Mouse (Mus musculus) midbrain, embryonic 15.5 days (tissue): ENCODE data around the gene Sertad2. TPM values are rescaled to one million over a fixed set of nuclear protein-coding genes. Genes with fewer than 3 reads are reported as not detected.

ENCODE experiments used
- ATAC-seq: fragments of 200-750 bp; cut with Nextera tagmentation; replicated peaks from 2 replicates; pipeline ENCODE4 v1.8.0; 2017; ENCODE audit warnings: moderate TSS enrichment
- H3K27ac ChIP-seq: fragments of 300-500 bp; sonication (generic); 2 replicates; pipeline ENCODE4 v1.5.1; 2015; ENCODE audit warnings: mild to moderate bottlenecking, inconsistent platforms
- H3K27me3 ChIP-seq: fragments of 300-500 bp; sonication (generic); replicated peaks from 2 replicates; pipeline ENCODE4 v1.6.1; 2015; ENCODE audit warnings: inconsistent platforms
- H3K36me3 ChIP-seq: fragments of 300-500 bp; sonication (generic); replicated peaks from 2 replicates; pipeline ENCODE4 v1.6.1; 2015; ENCODE audit warnings: inconsistent platforms
- H3K4me1 ChIP-seq: fragments of 300-500 bp; sonication (generic); 2 replicates; pipeline ENCODE4 v1.6.1; 2015; ENCODE audit warnings: inconsistent platforms
- H3K4me2 ChIP-seq: fragments of 300-500 bp; sonication (generic); 2 replicates; pipeline ENCODE4 v1.6.1; 2015; ENCODE audit warnings: inconsistent platforms, mild to moderate bottlenecking, moderate library complexity
- H3K4me3 ChIP-seq: fragments of 300-500 bp; sonication (generic); 2 replicates; pipeline ENCODE4 v1.5.1; 2015; ENCODE audit warnings: mild to moderate bottlenecking, inconsistent platforms
- H3K9ac ChIP-seq: fragments of 300-500 bp; sonication (generic); 2 replicates; pipeline ENCODE4 v1.6.1; 2015; ENCODE audit warnings: mild to moderate bottlenecking, inconsistent platforms
- H3K9me3 ChIP-seq: fragments of 300-500 bp; sonication (generic); 2 replicates; pipeline ENCODE4 v1.6.1; 2016; ENCODE audit warnings: inconsistent platforms
- WGBS: fragments of 180-500 bp; shearing (Covaris S2); methylation state at CpG from one replicate; pipeline ENCODE4 v1.1.7; 2015; ENCODE audit warnings: mixed read lengths; 5-methylcytosine and 5-hydroxymethylcytosine counted together
- polyA plus RNA-seq: library from polyadenylated mRNA; unstranded; fragments of >200 nt; fragmentation: Nextera tagmentation; extraction: Ambion mirVana; gene quantifications from 2 replicates; pipeline ENCODE4 v1.2.1, GENCODE M21; 2015

The Sertad2 gene
- polyA plus RNA-seq, 1 experiment from 2014 or later, result 27.7 TPM

GRCm38 (mm10) chr11:20656711-20657057, 113.6 kb downstream of the Sertad2 start:
- Histone ChIP-seq H3K4me2 (peak overlapping the region; percentile 36), H3K36me3 (no peaks in the 10 kb centered on the region), H3K27ac (peak overlapping the region; percentile 75), H3K4me3 (peak overlapping the region; percentile 5; the same call in 1 of the 2 replicates), H3K27me3 (no peaks in the 10 kb centered on the region), H3K4me1 (peaks cover 26% of the 10 kb centered on the region), H3K9ac (peak overlapping the region; percentile 18; the same call in 1 of the 2 replicates), H3K9me3 (no peaks in the 10 kb centered on the region)
- 7% methylated on average over 10 of the region's 10 CpGs for WGBS
- peak; percentile 45 for ATAC-seq

DNA sequence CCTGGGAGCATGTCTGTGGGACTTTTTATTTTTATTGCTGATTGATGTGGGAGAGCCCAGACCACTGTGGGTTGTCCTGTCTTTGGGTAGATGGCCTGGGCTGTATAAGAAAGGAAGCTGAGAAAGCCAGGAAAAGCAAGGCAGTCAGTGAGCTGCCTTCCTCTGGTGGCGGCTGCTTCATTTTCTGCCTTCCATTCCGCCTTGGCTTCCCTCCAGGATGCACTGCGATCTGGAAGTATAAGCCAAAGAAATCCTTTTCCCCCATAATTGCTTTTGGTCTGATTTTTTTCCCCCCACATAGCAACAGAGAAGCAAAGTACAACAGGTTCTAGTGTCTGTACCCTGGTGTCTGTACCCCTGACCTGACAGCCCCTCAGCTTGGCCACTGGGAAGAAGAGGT, 116.0 kb downstream of the Sertad2 start:
- Histone ChIP-seq H3K4me3 (no peak overlapping the region), H3K27ac (no peak overlapping the region), H3K9ac (no peak overlapping the region), H3K27me3 (no peaks in the 10 kb centered on the region), H3K9me3 (no peaks in the 10 kb centered on the region), H3K36me3 (no peaks in the 10 kb centered on the region), H3K4me2 (no peak overlapping the region), H3K4me1 (peaks cover 28% of the 10 kb centered on the region)
- 75% methylated on average over 3 of the region's 3 CpGs for WGBS
- no peak for ATAC-seq

- Histone ChIP-seq H3K9me3 (no peaks in the 10 kb centered on the region), H3K9ac (no peak overlapping the region), H3K4me3 (no peak overlapping the region), H3K4me2 (no peak overlapping the region), H3K36me3 (no peaks in the 10 kb centered on the region), H3K27me3 (no peaks in the 10 kb centered on the region), H3K27ac (no peak overlapping the region), H3K4me1 (peaks cover 27% of the 10 kb centered on the region)
- ATAC-seq, result no peak
- 86% methylated on average over 14 of the region's 14 CpGs for WGBS
Measured at GRCm38 (mm10) chr11:20660111-20661097, 117.4 kb downstream of the Sertad2 start.

DNA sequence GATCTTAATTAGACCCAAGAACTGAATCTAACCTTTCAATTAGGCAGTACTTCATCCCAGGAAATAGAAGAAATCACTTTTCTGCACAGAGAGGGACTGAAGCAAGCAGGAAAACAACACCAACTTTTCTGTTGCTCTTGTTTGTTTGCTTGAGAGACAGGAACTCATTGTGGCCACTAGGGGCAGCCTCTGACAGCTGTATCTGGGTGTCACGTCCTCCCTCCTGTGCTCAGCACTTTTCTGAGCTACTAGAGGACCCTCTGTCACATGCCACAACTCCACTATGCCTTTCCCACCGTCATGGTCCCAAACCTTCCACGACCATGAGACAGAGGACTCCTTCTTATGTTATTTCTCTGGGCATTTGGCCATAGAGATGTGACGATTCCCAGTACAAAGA, 118.6 kb downstream of the Sertad2 start:
- Histone ChIP-seq H3K27me3 (no peaks in the 10 kb centered on the region), H3K4me3 (no peak overlapping the region), H3K36me3 (no peaks in the 10 kb centered on the region), H3K9ac (no peak overlapping the region), H3K4me1 (peaks cover 14% of the 10 kb centered on the region), H3K9me3 (no peaks in the 10 kb centered on the region), H3K27ac (no peak overlapping the region), H3K4me2 (no peak overlapping the region)
- 44% methylated on average over 4 of the region's 4 CpGs for WGBS
- no peak for ATAC-seq

DNA sequence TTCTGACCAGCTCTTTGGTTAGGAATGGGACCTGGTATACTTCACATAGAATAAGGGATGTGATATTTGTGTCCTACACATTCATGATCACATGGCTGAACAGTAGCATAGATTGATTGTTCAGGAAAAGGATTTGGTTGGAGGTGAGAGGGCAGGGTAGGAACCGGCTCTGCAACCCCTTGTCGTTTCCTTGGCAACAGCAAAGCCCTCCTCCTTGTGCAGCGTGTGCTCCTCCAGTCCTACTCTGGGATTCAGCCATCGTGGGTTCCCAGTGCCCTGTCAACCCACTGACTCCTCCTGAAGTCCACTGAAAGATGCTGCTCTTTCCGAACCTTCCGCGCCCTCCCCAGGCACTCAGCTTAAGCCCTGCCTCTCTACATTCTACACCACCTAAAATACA, 119.8 kb downstream of the Sertad2 start:
- 37% methylated on average over 7 of the region's 7 CpGs for WGBS
- H3K27ac ChIP-seq, result no peak overlapping the region
- ATAC-seq, result no peak
- peaks cover 10% of the 10 kb centered on the region; the same call in 1 of the 2 replicates for H3K4me1 ChIP-seq
- no peaks in the 10 kb centered on the region for H3K27me3 ChIP-seq
- H3K9ac ChIP-seq, result no peak overlapping the region
- no peaks in the 10 kb centered on the region for H3K36me3 ChIP-seq
- H3K4me2 ChIP-seq, result no peak overlapping the region
- no peaks in the 10 kb centered on the region for H3K9me3 ChIP-seq
- no peak overlapping the region for H3K4me3 ChIP-seq

DNA sequence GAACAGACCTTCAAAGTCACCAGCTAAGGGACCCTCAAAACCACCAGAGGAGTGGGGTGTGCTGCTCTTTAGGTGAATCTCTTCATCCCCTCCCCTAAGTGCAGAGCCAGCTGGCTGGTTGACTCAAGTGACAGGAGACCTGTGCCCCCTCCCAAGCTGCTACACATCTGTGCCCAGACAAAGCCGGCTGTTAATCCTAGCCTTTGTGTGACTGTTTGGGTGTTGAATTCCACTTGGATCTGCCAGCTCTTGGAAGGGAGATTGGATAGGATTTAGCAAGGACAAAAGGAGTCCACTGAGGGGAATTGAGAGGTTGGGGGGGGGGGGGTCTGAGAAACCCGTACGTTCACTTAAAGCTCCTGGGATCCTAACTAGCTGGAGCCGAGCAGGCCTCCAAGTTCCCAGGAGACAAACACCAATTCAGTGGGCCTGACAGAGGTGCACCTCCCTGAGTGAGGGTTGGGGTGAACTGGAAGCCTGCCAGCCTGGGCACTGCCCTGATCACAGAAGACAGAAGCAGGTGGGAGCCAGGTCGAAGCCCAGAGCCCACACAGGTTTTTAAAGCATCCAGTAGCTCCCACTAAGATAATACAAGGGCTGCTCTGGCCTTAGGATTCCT, 120.6 kb downstream of the Sertad2 start:
- WGBS, result 7% methylated on average over 5 of the region's 5 CpGs
- no peak overlapping the region for H3K9ac ChIP-seq
- H3K27ac ChIP-seq, result peak overlapping the region; percentile 50; the same call in 1 of the 2 replicates
- no peaks in the 10 kb centered on the region for H3K36me3 ChIP-seq
- no peak overlapping the region for H3K4me2 ChIP-seq
- H3K4me3 ChIP-seq, result no peak overlapping the region
- peak; percentile 38 for ATAC-seq
- H3K9me3 ChIP-seq, result no peaks in the 10 kb centered on the region
- peaks cover 10% of the 10 kb centered on the region; the same call in 1 of the 2 replicates for H3K4me1 ChIP-seq
- no peaks in the 10 kb centered on the region for H3K27me3 ChIP-seq

DNA sequence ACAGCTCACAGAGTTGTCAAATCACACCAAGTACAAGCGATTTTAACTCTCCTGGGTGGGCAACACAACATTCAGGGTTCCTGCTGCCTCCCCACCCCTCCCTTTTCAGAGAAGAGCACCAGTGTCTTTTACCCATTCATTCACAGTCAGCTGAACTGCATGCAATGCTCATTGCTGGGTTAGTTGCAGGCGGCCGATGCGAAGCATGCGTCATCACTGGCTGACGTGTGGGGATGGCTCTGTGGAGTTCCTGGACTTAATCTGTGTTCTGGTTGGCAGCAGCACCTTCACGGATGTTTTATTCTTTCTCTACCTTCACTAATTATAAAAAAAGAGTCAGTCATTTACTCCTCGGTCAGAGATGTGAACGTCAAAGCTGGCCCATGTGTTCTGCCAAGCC, 121.8 kb downstream of the Sertad2 start:
- Histone ChIP-seq H3K4me3 (no peak overlapping the region), H3K27ac (no peak overlapping the region), H3K4me1 (peaks cover 10% of the 10 kb centered on the region; the same call in 1 of the 2 replicates), H3K4me2 (no peak overlapping the region), H3K9me3 (no peaks in the 10 kb centered on the region), H3K27me3 (no peaks in the 10 kb centered on the region), H3K9ac (no peak overlapping the region), H3K36me3 (no peaks in the 10 kb centered on the region)
- ATAC-seq, result no peak
- 41% methylated on average over 9 of the region's 9 CpGs for WGBS

DNA sequence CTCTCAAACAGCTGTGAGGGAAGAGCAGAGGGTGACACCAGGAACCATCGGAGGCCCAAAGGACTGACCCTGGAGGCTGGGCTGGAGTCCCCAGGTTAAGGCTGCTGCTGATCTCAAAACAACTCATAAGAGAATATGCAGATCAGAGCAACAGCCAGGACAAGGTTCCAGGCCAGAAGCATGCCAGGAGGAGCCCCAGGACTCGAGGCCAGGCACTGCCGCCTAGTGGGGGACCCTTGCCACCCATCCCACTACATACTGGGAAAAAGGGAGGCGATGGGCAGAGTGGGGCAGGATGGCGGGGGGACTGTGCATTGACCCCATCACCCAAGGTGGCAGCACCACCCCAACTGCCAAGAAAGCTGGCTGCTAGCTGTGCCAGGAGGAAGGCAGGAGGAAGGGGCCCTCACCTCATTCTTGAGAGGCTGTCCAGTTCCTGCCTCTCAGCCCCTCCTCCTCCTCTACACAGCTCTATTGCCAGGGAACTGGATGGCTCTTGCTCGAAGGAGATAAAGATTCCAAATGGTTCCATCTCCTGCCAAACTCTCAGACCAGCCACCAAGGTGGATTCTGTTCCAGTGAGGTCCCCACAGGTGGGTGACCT, 128.8 kb downstream of the Sertad2 start:
- Histone ChIP-seq H3K4me3 (no peak overlapping the region), H3K9me3 (no peaks in the 10 kb centered on the region), H3K36me3 (no peaks in the 10 kb centered on the region), H3K4me2 (no peak overlapping the region), H3K27me3 (no peaks in the 10 kb centered on the region), H3K4me1 (no peaks in the 10 kb centered on the region), H3K27ac (no peak overlapping the region), H3K9ac (no peak overlapping the region)
- 46% methylated on average over 6 of the region's 6 CpGs for WGBS
- ATAC-seq, result no peak

DNA sequence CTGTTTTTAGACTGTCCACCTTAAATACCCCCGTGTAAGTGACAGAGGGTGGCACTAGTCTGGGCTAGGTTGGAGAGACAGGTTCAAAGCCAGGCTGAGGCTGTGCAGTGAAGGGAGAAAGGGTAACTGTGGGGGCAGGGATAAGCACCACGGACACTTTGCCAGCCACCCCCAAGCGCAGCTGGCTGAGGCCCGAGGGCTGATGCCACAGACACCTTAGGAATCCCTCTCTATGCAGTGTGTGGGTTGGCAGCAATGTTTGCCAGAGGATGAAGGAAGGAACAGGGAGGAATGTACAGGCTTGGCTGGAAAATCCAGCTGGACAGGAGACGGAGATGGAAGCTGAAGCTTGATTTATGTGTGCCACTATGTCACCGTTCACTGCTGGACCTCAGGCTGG, 129.5 kb downstream of the Sertad2 start:
- Histone ChIP-seq H3K4me3 (no peak overlapping the region), H3K36me3 (no peaks in the 10 kb centered on the region), H3K9me3 (no peaks in the 10 kb centered on the region), H3K27ac (no peak overlapping the region), H3K27me3 (no peaks in the 10 kb centered on the region), H3K4me1 (no peaks in the 10 kb centered on the region), H3K9ac (no peak overlapping the region), H3K4me2 (no peak overlapping the region)
- no peak for ATAC-seq
- 85% methylated on average over 6 of the region's 6 CpGs for WGBS

DNA sequence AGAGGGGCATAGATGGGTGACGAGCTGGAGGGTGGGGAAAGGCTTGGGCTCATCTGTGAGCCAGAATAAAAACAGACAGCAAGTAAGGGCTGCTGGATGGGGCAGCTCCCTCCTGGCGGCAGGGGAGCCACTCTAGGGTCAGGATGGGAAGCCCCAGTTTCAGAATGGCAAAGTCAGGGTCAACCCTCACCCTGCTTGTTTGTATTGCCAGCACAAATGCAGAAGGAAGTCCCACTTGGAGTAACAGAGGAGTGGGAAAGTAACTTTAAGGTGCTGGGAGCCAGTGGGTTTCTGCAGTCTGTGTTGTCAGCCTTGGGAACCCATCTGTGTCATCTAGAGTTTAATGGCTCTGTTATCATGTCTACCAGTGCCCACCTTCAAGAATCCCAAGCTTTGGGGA, 136.3 kb downstream of the Sertad2 start:
- WGBS, result 91% methylated on average over 2 of the region's 2 CpGs
- no peak overlapping the region for H3K27ac ChIP-seq
- no peaks in the 10 kb centered on the region for H3K9me3 ChIP-seq
- H3K9ac ChIP-seq, result no peak overlapping the region
- no peak overlapping the region for H3K4me3 ChIP-seq
- no peaks in the 10 kb centered on the region for H3K27me3 ChIP-seq
- ATAC-seq, result no peak
- H3K36me3 ChIP-seq, result no peaks in the 10 kb centered on the region
- no peaks in the 10 kb centered on the region for H3K4me1 ChIP-seq
- H3K4me2 ChIP-seq, result no peak overlapping the region

- Histone ChIP-seq H3K36me3 (no peaks in the 10 kb centered on the region), H3K4me1 (no peaks in the 10 kb centered on the region), H3K9me3 (no peaks in the 10 kb centered on the region), H3K4me2 (no peak overlapping the region), H3K9ac (no peak overlapping the region), H3K27me3 (no peaks in the 10 kb centered on the region), H3K27ac (no peak overlapping the region), H3K4me3 (no peak overlapping the region)
- 83% methylated on average over 5 of the region's 5 CpGs for WGBS
- no peak for ATAC-seq
Measured at GRCm38 (mm10) chr11:20680781-20681180, 137.7 kb downstream of the Sertad2 start.

DNA sequence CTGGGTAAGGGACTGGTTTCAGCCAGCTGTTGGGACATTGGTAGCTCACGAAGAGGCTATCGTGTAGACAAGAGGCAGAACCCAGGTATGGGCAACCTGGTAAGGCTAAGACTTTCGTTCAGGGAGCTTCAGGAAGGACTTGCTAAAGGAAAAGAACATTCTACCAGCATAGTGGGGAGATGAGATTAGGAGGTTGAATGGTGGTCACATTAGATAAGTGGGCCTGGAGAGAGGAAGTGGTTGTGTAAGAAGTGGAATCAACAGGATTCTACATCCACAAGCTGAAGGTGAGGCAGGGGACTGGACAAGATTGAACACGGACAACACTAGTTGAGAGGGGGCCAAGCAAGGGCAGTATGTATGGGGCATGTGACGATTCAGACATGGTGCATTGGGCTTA, 138.6 kb downstream of the Sertad2 start:
- Histone ChIP-seq H3K4me3 (no peak overlapping the region), H3K9me3 (no peaks in the 10 kb centered on the region), H3K4me1 (no peaks in the 10 kb centered on the region), H3K4me2 (no peak overlapping the region), H3K36me3 (no peaks in the 10 kb centered on the region), H3K9ac (no peak overlapping the region), H3K27me3 (no peaks in the 10 kb centered on the region), H3K27ac (no peak overlapping the region)
- ATAC-seq, result no peak
- WGBS, result 93% methylated on average over 5 of the region's 5 CpGs
